Comparison of ENCODE assay signal across 8 mouse cellular contexts in the genomic region with DNA sequence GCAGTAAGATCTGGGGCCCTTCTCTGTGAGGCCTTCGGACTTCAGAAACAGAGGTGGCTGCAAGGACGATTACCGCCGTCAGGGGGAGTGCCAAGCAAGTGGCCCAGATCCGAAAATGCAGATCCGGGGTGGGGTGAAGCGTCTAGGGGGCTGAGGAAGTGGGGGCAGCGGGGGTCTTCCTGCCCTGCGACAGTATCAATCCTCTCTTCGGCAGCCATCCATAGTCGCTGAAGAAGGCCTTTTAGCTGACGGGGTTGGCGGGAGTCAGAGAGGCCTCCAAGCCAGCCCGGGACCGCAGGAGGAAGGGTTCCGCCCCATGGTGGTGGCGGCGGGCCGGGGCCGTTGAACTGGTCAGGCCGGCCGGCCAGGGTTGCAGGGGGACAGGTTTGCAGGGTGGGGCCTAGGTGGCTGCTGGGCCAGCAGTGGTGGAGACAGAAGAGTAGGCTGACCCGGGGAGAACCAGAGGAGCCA. TPM values are rescaled to one million over a fixed set of nuclear protein-coding genes. Genes with fewer than 3 reads are reported as not detected.
DNase-seq lines count a peak whose midpoint lies in the region; ATAC-seq lines count a peak whose summit lies in the region.

No protein-coding gene starts in this region.

- peaks cover 50% of the 10 kb centered on the region for H3K27me3 ChIP-seq in embryonic facial prominence, embryonic 10.5 days (replicated peaks; ENCODE audit: low read depth, poor library complexity, severe bottlenecking)
- no peaks in the 10 kb centered on the region for H3K27me3 ChIP-seq in lung, embryonic 16.5 days (ENCODE audit: control insufficient read depth, insufficient read depth, low read depth, low read length)

- peak overlapping the region; percentile 74 for H3K9ac ChIP-seq in lung, embryonic 16.5 days (ENCODE audit: low read length)

- peaks cover 4% of the 10 kb centered on the region; the same call in 1 of the 2 replicates for H3K4me1 ChIP-seq in embryonic facial prominence, embryonic 10.5 days
- H3K4me1 ChIP-seq in lung, embryonic 16.5 days (replicated peaks; ENCODE audit: control insufficient read depth, insufficient read depth, low read length) = 0 out of 2 replicates have a peak, but pooled peaks cover 3% of the 10 kb centered on the region

- WGBS in embryonic facial prominence, embryonic 10.5 days = 21% methylated on average over 23 of the region's 23 CpGs
- WGBS in lung, embryonic 16.5 days = 15% methylated on average over 22 of the region's 23 CpGs

- peak overlapping the region; percentile 60 for H3K4me2 ChIP-seq in lung, embryonic 16.5 days (ENCODE audit: low read depth, low read length)

- H3K27ac ChIP-seq in embryonic facial prominence, embryonic 10.5 days (replicated peaks) = peak overlapping the region; percentile 77
- H3K27ac ChIP-seq in lung, embryonic 16.5 days (ENCODE audit: low read length) = peak overlapping the region; percentile 27; the same call in 1 of the 2 replicates

- peak; percentile 67 for ATAC-seq in lung, embryonic 16.5 days (ENCODE audit: low read depth)
- ATAC-seq in neutrophil, adult 5-6 weeks (ENCODE audit: extremely low read depth, insufficient number of reproducible peaks, low FRiP score, poor library complexity, severe bottlenecking) = peak; percentile 74

- H3K9me3 ChIP-seq in embryonic facial prominence, embryonic 10.5 days = no peaks in the 10 kb centered on the region
- H3K9me3 ChIP-seq in lung, embryonic 16.5 days (ENCODE audit: control insufficient read depth, low read length) = no peaks in the 10 kb centered on the region

- no peaks in the 10 kb centered on the region for H3K36me3 ChIP-seq in embryonic facial prominence, embryonic 10.5 days (replicated peaks)
- H3K36me3 ChIP-seq in lung, embryonic 16.5 days (ENCODE audit: control insufficient read depth, insufficient read depth, low read length) = no peaks in the 10 kb centered on the region

- DNase-seq in A20 (ENCODE audit: low read depth, low spot score) = peak; percentile 69
- DNase-seq in T-cell, adult 2 months (ENCODE audit: low spot score) = peak; percentile 50
- DNase-seq in embryonic facial prominence, embryonic 10.5 days (ENCODE audit: low spot score) = peak; percentile 75
- DNase-seq in heart, adult 9 months (ENCODE audit: low spot score in 2 of 2) = peak; percentile 53 to 60
- peak; percentile 38 to 72 for DNase-seq in kidney, adult 8-10 months
- peak; percentile 78 for DNase-seq in thymus, postnatal 25 days

- H3K4me3 ChIP-seq in embryonic facial prominence, embryonic 10.5 days = peak overlapping the region; percentile 59
- peak overlapping the region; percentile 57 for H3K4me3 ChIP-seq in lung, embryonic 16.5 days (ENCODE audit: low read length)

RNA-seq across cellular contexts. Expression of a gene that starts 6.9 kb away (rescaled TPM):
- 14.1 and 14.4 TPM in 2 replicates for polyA plus RNA-seq in embryonic facial prominence, embryonic 10.5 days (2016; fragmentation: Nextera tagmentation; extraction: Ambion mirVana)
- polyA plus RNA-seq in lung, embryonic 16.5 days (2015; fragmentation: Nextera tagmentation; extraction: Ambion mirVana) = 6.7 and 6.9 TPM in 2 replicates
- total RNA-seq in neutrophil, adult 5-6 weeks (2017) = 4.7 and 5.8 TPM in 2 replicates

RNA-seq across cellular contexts. Expression of a gene that starts 44.7 kb away (rescaled TPM):
- 2.7 and 3.1 TPM in 2 replicates for polyA plus RNA-seq in embryonic facial prominence, embryonic 10.5 days (2016; fragmentation: Nextera tagmentation; extraction: Ambion mirVana)
- 0.49 and 1.2 TPM in 2 replicates for polyA plus RNA-seq in lung, embryonic 16.5 days (2015; fragmentation: Nextera tagmentation; extraction: Ambion mirVana)
- not detected in 2 replicates for total RNA-seq in neutrophil, adult 5-6 weeks (2017)

Comparison
In these comparisons a context has a peak if more than half of its experiments do, and no peak if none do; other contexts are left out.
1. Peak in every context shown above with its lines: DNase-seq, ATAC-seq, H3K4me3 ChIP-seq and H3K27ac ChIP-seq.